Mouse (Mus musculus) embryonic facial prominence, embryonic 11.5 days (tissue): Measurements from ENCODE around the gene Cdk5rap1. TPM values are rescaled to one million over a fixed set of nuclear protein-coding genes. Genes with fewer than 3 reads are reported as not detected.

Source experiments
- polyA plus RNA-seq: library from polyadenylated mRNA; unstranded; fragments of >200 nt; fragmentation: Nextera tagmentation; extraction: Ambion mirVana; gene quantifications from 2 replicates; pipeline ENCODE4 v1.2.1, GENCODE M21; 2014

Gene Cdk5rap1
- polyA plus RNA-seq, 1 experiment from 2014 or later = 19.4 TPM

Other genes starting within 250 kb of the Cdk5rap1 start
- gene Bpifa3, start 242.7 kb downstream of the Cdk5rap1 start, polyA plus RNA-seq = not detected in 2 replicates
- gene Bpifa1, start 230.1 kb downstream of the Cdk5rap1 start, polyA plus RNA-seq = not detected in 2 replicates
- gene Bpifa5, start 210.4 kb downstream of the Cdk5rap1 start, polyA plus RNA-seq = not detected in 2 replicates
- gene Bpifb1, start 182.2 kb downstream of the Cdk5rap1 start, polyA plus RNA-seq = not detected in 2 replicates
- 0.29 TPM in 2 replicates for gene Bpifb5, start 149.3 kb downstream of the Cdk5rap1 start, polyA plus RNA-seq
- not detected in 2 replicates for gene Bpifb9a, start 115.2 kb downstream of the Cdk5rap1 start, polyA plus RNA-seq
- gene Bpifb9b, start 65.8 kb downstream of the Cdk5rap1 start, polyA plus RNA-seq = not detected in 2 replicates
- gene Snta1, start 35.1 kb upstream of the Cdk5rap1 start, polyA plus RNA-seq = 2.1 TPM in 2 replicates
- gene Cbfa2t2, start 63.5 kb upstream of the Cdk5rap1 start, polyA plus RNA-seq = 47.4 and 51.9 TPM in 2 replicates
- gene 1700003F12Rik, start 174.1 kb upstream of the Cdk5rap1 start, polyA plus RNA-seq = 0.96 and 1.5 TPM in 2 replicates
- gene Actl10, start 178.8 kb upstream of the Cdk5rap1 start, polyA plus RNA-seq = not detected in 2 replicates
- 1.7 and 2.2 TPM in 2 replicates for gene Necab3, start 185.9 kb upstream of the Cdk5rap1 start, polyA plus RNA-seq
- gene E2f1, start 196.9 kb upstream of the Cdk5rap1 start, polyA plus RNA-seq = 7.2 and 8.6 TPM in 2 replicates
- gene Pxmp4, start 230.7 kb upstream of the Cdk5rap1 start, polyA plus RNA-seq = 13.6 and 15.8 TPM in 2 replicates
- 0.60 and 1.1 TPM in 2 replicates for gene Zfp341, start 240.3 kb upstream of the Cdk5rap1 start, polyA plus RNA-seq
- not detected in 2 replicates for gene 4930519P11Rik, start 240.4 kb upstream of the Cdk5rap1 start, polyA plus RNA-seq